Mouse (Mus musculus) heart, adult 11 months (tissue): Measurements from ENCODE around the gene Elmod1.

Experiments
- DNase-seq: peaks from one replicate; pipeline ENCODE4 v3.0.0; 2022

Elmod1 gene

GRCm38 (mm10) chr9:53906798-53907197, 68.3 kb downstream of the Elmod1 start:
- no peak for DNase-seq

DNA sequence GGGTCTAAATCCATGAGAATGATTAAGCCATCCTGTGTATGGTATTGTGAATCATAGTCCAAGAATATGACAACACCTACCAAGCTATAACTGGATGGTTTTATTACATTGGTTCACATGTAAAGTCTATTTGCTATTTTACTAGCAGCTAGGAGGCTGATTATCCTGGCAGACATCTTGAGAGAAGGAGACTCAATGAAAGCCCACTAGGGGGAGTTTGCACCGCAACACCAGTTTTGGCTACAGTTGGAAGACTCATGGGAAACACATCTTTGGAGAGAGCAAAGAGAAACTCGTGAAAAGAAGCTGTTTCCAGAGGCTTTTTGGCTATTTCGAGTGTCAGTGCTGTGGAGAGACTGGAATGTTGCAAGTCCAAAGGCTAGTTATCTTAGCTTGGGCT, 69.7 kb downstream of the Elmod1 start:
- DNase-seq = no peak

- no peak for DNase-seq
Measured at GRCm38 (mm10) chr9:53903215-53903842, 71.8 kb downstream of the Elmod1 start.

DNA sequence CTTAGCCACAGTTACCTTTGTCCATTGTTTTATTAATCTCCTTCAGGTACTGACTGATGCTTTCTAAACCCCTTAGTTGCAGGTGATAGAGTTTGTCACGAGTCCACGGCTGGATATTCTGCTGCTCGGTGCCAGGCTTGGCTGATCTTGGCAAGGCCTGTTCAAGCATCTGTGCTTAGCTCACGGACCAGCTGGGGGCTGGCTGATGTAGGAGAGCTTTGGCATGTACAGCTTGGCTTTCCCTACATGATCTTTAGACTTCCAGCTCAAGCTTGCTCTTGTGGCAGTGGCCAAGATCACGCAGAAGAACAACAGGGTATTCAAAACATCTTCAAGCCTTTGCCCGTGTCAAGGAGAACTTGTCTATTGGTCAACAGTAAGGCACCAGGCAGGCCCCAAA, 75.3 kb downstream of the Elmod1 start:
- DNase-seq = no peak

GRCm38 (mm10) chr9:53895827-53896226, 79.3 kb downstream of the Elmod1 start:
- DNase-seq = no peak

GRCm38 (mm10) chr9:53890075-53890474, 85.0 kb downstream of the Elmod1 start:
- no peak for DNase-seq

DNA sequence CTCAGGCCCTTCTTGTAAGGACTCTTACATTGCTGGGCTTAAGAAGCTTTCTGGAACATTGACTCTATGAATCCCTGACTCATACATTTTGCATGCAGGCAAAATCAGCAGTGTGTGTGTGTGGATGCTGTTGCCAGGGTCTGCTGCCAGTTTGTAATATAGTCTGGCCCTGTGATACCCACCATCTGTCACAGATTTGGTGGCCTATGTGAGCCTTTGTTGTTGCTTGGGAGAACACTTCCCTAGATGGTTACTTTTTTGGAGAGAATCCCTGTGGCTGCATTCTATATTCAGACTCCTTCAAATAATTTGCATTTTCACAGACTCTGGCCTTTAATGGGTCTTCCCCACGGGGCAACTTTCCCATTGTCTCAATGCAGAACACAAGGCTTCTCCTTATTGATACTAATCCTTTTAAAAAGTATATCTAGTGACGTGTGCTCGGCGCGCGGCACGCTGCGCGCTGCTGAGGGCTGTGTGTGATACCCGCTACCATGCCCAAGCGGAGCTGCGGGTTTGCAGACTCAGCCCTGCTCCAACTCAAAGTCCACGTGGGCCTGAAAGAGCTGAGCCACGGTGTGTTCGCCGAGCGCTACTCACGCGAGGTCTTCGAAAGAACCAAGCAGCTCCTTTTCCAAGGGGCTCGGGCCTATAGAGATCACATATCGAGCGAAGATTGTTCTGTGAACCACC, 91.4 kb downstream of the Elmod1 start:
- no peak for DNase-seq

DNA sequence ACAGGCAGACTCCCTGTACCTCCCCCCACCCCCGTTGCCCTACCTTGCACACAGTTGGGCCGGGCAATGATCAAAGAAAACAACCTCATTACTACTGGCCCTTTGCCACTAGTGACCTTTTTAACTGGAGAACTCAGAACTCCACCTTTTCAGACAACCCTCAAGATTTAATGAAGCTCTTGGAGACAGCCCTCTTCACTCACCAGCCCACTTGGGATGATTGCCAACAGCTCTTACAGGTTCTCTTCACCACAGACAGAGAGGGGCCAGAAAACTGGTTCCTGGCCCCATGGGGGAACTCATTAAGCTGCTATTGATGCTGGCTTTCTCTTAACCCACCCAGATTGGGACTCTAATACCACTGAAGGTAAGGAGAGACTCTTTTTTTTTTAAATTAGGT, 97.7 kb downstream of the Elmod1 start:
- no peak for DNase-seq

- no peak for DNase-seq
Measured at GRCm38 (mm10) chr9:53873239-53873638, 101.9 kb downstream of the Elmod1 start.
